Mouse (Mus musculus) right cerebral cortex, postnatal 14 days (tissue): ENCODE measurements around the gene Prr13.

Experiments used
- DNase-seq: peaks from one replicate; pipeline ENCODE4 v3.0.0; 2022

The Prr13 gene

DNA sequence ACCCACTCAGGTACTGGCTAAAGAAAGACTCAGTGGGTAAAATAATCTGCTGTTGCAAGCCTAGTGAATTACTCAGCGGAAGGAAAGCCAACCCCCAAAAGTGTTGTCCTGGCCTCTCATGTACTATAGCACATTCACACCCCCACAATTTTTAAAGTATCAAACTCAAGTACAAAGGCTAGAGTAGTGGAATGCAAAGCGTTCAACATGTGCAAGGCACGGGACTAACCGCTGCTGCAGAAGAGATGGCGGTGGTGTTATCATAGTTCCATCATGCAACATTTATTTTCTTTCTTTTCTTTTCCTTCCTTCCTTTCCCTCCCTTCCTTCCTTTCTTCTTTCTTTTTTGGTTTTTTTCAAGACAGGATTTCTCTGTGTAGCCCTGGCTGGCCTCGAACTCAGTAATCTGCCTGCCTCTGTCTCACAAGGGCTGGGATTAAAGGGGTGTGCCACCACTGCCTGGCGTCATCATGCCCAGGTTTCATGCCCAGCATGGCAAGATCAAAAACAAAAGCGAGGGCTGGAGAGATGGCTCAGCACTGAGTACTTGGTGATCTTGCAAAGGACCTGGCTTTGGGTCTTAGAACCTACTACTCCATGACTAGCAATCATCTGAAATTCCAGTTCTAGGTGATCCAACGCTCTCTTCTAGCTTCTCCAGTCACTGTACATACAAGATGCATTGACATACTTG, 47.1 kb downstream of the Prr13 start:
- DNase-seq = no peak

DNA sequence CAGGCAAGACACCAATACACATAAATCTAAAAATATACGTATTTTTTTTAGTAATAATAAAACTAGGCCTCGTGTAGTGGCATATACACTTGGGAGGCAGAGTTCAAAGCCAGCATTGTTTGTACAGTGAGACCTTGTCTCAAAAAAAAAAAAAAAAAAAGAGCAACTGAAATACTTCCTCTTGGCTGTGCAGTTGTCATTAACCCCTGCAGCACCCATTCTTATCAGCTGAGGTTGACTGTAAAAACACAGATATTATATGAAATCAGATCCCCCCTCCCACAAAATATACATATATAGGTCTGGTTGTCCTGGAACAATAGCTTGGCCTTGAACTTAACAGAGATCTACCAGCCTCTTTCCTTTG, 47.6 kb downstream of the Prr13 start:
- no peak for DNase-seq

DNA sequence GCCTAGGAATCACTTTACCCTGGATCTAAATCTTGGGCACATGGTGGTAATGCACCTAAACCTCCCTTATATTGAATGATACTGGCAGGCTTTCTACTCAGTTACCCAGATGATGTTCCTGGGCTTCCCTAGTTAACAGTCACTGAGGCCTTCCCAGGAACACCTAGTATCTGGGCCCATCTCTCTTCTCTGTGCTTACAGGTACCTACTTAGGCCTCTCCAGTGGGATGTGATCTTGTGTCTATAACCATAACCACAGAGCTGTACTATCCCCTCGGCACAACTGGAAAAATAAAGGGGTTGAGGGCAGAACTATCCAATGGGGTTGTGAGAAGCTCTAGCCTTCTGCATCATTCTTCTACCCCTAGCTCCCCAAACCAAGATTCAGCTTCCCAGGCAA, 48.0 kb downstream of the Prr13 start:
- no peak for DNase-seq

DNA sequence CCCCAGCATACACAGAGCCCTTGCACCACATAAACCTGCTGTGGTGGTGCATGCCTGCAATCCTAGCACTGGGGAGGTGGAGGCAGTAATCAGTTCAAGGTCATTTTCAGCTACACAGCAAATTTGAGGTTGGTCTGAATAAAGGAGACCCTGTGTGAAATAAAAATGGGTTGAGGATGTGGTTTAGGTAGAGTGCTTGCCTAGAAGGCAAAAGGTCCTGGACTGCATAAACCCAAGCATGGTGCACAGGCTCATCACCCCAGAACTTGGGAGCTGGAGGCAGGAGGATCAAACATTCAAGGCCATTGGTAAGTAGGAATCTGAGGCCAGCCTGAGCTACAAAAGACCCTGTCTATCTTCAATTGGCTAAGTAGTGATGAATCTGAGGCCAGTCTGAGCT, 48.7 kb downstream of the Prr13 start:
- DNase-seq = no peak

DNA sequence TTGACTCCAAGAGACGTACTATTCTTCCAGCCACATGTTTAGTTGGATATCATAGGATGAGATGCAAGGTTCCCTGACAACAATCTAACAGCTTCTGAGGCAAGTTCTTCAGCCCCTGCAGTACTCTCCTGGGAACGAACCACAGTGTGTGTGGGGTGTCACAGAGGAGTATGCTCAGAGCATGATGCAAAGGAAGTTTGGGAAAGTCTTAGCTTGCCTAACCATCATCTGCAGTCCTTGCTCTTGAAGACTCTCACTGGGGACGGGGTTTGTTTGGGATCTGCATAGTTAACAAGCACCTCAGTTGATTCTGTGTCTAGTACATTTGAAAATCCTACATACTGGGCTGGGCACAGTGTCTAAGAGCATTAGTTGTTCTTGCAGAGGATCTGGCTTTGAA, 49.5 kb downstream of the Prr13 start:
- no peak for DNase-seq

DNA sequence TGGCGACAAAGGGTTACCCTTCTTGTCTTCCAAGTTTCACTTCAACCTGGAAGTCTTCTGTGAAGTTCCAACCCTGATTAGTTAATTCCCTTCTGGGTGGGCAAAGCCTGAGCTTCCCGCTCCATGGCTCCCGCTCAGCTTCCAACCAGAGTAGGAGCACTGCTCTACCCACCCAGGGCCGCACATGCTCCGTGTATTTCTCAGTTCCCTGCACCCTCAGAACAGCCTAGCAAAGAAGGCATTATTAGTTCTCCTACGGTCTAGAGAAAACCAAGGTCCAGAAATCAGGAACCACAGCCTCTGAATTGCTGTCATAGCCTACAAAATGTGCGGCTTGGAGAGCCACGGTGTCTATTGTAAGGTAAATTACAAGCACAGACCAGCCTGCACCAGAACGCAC, 51.3 kb downstream of the Prr13 start:
- DNase-seq = no peak

DNA sequence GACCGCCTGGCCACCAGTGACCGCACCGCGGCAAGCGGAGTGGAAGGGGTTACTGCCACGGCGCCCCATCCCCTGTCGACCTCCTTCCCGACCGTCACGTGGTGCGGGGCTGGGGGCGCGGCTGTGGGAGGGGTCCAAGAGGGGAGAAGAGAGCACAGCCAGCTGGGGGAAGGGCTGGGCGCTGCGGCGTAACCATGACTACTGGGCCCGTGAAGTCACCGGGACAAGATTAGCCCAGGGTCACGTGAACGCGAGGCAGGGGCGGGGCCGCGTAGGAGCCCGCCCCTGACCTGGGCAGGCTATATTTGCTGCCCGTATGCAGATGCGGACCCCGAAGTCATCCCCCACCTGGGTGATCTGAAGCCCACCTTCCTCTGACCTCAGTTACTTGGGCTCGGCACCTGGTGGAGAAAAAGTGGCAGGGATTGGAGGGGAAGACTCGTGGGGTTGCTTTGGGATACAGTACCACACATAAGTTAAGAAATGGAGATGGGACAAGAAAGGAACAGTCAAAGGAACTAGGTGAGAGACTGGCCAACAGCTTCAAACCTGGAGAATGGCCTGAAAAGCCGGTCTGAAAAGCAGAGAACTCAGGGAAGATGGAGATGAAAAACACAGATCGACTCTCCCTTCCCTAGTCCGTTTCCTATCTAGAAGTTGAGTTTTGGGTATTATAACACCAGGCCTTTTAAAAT, 51.9 kb downstream of the Prr13 start:
- peak; percentile 91 for DNase-seq

DNA sequence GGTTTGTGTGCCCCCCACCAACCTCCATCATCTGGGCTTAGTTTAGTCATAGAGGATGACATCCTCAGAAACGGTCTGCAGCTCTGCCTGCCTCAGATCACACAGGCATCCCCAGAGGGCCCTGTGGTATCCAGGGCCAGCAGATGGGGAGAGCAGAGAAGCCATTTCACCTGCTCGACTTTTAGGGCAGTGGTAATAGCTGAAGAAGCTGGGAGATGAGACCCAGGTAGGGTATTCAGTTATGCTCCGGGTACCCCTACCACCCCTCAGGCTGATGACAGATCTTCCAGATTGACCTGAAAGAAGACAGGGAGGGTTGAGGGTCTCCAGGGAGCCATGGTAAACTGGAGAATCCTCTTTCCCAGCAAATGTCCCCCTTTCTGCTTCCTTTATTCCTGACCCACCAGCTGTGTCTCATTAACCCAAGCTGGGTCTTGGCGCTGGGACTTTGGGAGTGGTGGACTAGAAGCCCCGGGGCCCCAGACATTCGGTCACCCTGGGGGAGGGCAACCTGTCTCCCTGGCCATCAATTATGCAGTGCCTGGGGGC, 52.5 kb downstream of the Prr13 start:
- no peak for DNase-seq

DNA sequence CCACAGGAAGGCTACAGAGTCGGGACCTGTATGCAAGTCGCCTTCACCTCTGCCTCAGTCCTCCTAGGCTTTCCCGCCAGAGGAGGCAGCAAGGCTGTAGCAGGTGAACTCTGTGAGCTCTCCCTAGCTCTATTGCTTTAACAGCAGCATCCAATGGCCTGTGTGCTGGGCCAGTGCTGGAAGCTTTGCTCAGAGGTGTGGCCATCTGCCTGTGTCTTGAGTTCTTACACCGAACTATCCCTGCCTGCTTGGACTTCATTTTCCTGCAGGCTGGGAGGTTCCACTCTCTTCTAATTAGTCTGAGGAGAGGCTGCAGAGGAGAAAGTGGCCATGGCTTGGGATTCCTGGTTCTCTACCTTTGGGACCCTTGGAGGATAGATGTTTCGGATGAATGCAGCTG, 53.2 kb downstream of the Prr13 start:
- DNase-seq = no peak
